Mouse (Mus musculus): Measurements from ENCODE around the gene Ccnf.

DNA sequence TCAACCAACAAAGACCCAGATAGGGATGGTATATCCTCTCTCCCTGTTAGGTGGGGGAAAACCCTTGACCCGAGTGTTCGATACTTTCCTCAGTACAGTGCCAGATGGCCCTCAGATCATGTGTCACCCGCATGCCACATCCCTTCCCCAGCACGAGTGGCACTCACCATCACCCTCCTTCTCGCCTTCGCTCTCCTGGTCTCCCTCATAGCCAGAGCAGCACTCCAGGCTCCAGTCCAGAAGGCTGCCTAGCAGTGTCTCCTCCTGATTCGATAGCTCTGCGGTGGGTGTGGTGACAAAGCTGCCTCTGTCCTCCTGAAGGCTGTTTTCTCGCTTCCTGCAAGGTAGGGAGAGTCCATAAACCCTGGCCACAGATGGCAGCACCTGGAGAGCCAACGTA is 26.5 kb downstream of the Ccnf start:
- no peak for TF ChIP-seq CTCF (IDR thresholded peaks at IDR 0.05; ENCODE audit: low read depth, low read length)
- TF ChIP-seq POLR2A (IDR thresholded peaks at IDR 0.05; ENCODE audit: borderline replicate concordance, low read depth, low read length): no peak

All from bone marrow macrophage, adult 2 months (primary cell).